Mouse (Mus musculus) hindbrain, embryonic 10.5 days (tissue): Measurements from ENCODE around the gene Itpr1. TPM values are rescaled to one million over a fixed set of nuclear protein-coding genes. Genes with fewer than 3 reads are reported as not detected.

Source experiments
- DNase-seq: peaks from one replicate; pipeline ENCODE4 v3.0.0-alpha.2; 2017; ENCODE audit warnings: low spot score
- H3K27ac ChIP-seq: fragments of 300-500 bp; sonication (generic); 2 replicates; pipeline ENCODE4 v1.5.1; 2016; ENCODE audit warnings: mild to moderate bottlenecking, moderate library complexity
- H3K27me3 ChIP-seq: fragments of 300-500 bp; sonication (generic); 2 replicates; pipeline ENCODE4 v1.6.1; 2016; ENCODE audit warnings: mild to moderate bottlenecking; ENCODE audit not compliant: poor library complexity, insufficient read depth, severe bottlenecking
- H3K36me3 ChIP-seq: fragments of 300-500 bp; sonication (generic); 2 replicates; pipeline ENCODE4 v1.6.1; 2016; ENCODE audit warnings: mild to moderate bottlenecking, moderate library complexity
- H3K4me1 ChIP-seq: fragments of 300-500 bp; sonication (generic); replicated peaks from 2 replicates; pipeline ENCODE4 v1.6.1; 2016; ENCODE audit warnings: mild to moderate bottlenecking
- H3K4me3 ChIP-seq: fragments of 300-500 bp; sonication (generic); 2 replicates; pipeline ENCODE4 v1.5.1; 2016; ENCODE audit warnings: mild to moderate bottlenecking, moderate library complexity
- H3K9me3 ChIP-seq: fragments of 300-500 bp; sonication (generic); 2 replicates; pipeline ENCODE4 v1.6.1; 2016; ENCODE audit warnings: mild to moderate bottlenecking, moderate library complexity
- WGBS: fragments of 180-500 bp; shearing (Covaris S2); methylation state at CpG from one replicate; pipeline ENCODE4 v1.1.7; 2016; 5-methylcytosine and 5-hydroxymethylcytosine counted together
- polyA plus RNA-seq: library from polyadenylated mRNA; unstranded; fragments of >200 nt; fragmentation: Nextera tagmentation; extraction: Ambion mirVana; gene quantifications from 2 replicates; pipeline ENCODE4 v1.2.1, GENCODE M21; 2016

Itpr1 gene
- polyA plus RNA-seq, 1 experiment from 2014 or later = 6.9 TPM

- Histone ChIP-seq H3K4me1 (peaks cover 46% of the 10 kb centered on the region), H3K9me3 (no peaks in the 10 kb centered on the region), H3K36me3 (no peaks in the 10 kb centered on the region), H3K27ac (peak overlapping the region; percentile 83; the same call in 1 of the 2 replicates), H3K27me3 (no peaks in the 10 kb centered on the region), H3K4me3 (no peak overlapping the region)
- WGBS = 50% methylated on average over 3 of the region's 3 CpGs
- DNase-seq = no peak
These were observed 37.0 kb downstream of the Itpr1 start for GRCm38 (mm10) chr6:108249918-108250225.

GRCm38 (mm10) chr6:108250416-108250815 lies 37.5 kb downstream of the Itpr1 start:
- Histone ChIP-seq H3K27me3 (no peaks in the 10 kb centered on the region), H3K4me1 (peaks cover 46% of the 10 kb centered on the region), H3K36me3 (no peaks in the 10 kb centered on the region), H3K9me3 (no peaks in the 10 kb centered on the region), H3K27ac (peak overlapping the region; percentile 83), H3K4me3 (no peak overlapping the region)
- 85% methylated on average over 4 of the region's 4 CpGs for WGBS
- DNase-seq = no peak

- DNase-seq = no peak
- H3K4me1 ChIP-seq = peaks cover 39% of the 10 kb centered on the region
These were observed 39.9 kb downstream of the Itpr1 start for GRCm38 (mm10) chr6:108252565-108253360.

GRCm38 (mm10) chr6:108254132-108255064 lies 41.5 kb downstream of the Itpr1 start:
- H3K36me3 ChIP-seq = no peaks in the 10 kb centered on the region
- no peak overlapping the region for H3K27ac ChIP-seq
- peaks cover 33% of the 10 kb centered on the region for H3K4me1 ChIP-seq
- WGBS = 71% methylated on average over 9 of the region's 9 CpGs
- DNase-seq = no peak
- H3K4me3 ChIP-seq = no peak overlapping the region
- H3K9me3 ChIP-seq = no peaks in the 10 kb centered on the region
- H3K27me3 ChIP-seq = no peaks in the 10 kb centered on the region

More at GRCm38 (mm10) chr6:108252565-108253360, 39.9 kb downstream of the Itpr1 start:
- Histone ChIP-seq H3K4me3 (no peak overlapping the region), H3K27me3 (no peaks in the 10 kb centered on the region), H3K9me3 (no peaks in the 10 kb centered on the region), H3K36me3 (no peaks in the 10 kb centered on the region), H3K27ac (no peak overlapping the region)
- 69% methylated on average over 13 of the region's 13 CpGs for WGBS

- H3K9me3 ChIP-seq = no peaks in the 10 kb centered on the region
- no peak for DNase-seq
- peaks cover 34% of the 10 kb centered on the region for H3K4me1 ChIP-seq
- H3K27ac ChIP-seq = no peak overlapping the region; the same call in 1 of the 2 replicates
- H3K36me3 ChIP-seq = no peaks in the 10 kb centered on the region
- WGBS = 81% methylated on average over 4 of the region's 4 CpGs
- H3K4me3 ChIP-seq = no peak overlapping the region
- H3K27me3 ChIP-seq = no peaks in the 10 kb centered on the region
These were observed 43.0 kb downstream of the Itpr1 start for GRCm38 (mm10) chr6:108255880-108256279.

GRCm38 (mm10) chr6:108257225-108257624 lies 44.3 kb downstream of the Itpr1 start:
- Histone ChIP-seq H3K27me3 (no peaks in the 10 kb centered on the region), H3K4me3 (no peak overlapping the region), H3K27ac (no peak overlapping the region), H3K36me3 (no peaks in the 10 kb centered on the region), H3K4me1 (peaks cover 34% of the 10 kb centered on the region), H3K9me3 (no peaks in the 10 kb centered on the region)
- no peak for DNase-seq
- 75% methylated on average over 3 of the region's 3 CpGs for WGBS

- Histone ChIP-seq H3K27ac (peak overlapping the region; percentile 23; the same call in 1 of the 2 replicates), H3K36me3 (no peaks in the 10 kb centered on the region), H3K4me1 (peaks cover 34% of the 10 kb centered on the region), H3K27me3 (no peaks in the 10 kb centered on the region), H3K9me3 (no peaks in the 10 kb centered on the region), H3K4me3 (no peak overlapping the region)
- WGBS = 26% methylated on average over 2 of the region's 2 CpGs
- DNase-seq = no peak
These were observed 45.7 kb downstream of the Itpr1 start for GRCm38 (mm10) chr6:108258631-108259030.

GRCm38 (mm10) chr6:108259671-108260070 lies 46.8 kb downstream of the Itpr1 start:
- H3K4me3 ChIP-seq = no peak overlapping the region
- 27% methylated on average over 2 of the region's 2 CpGs for WGBS
- no peaks in the 10 kb centered on the region for H3K36me3 ChIP-seq
- no peaks in the 10 kb centered on the region for H3K9me3 ChIP-seq
- no peaks in the 10 kb centered on the region for H3K27me3 ChIP-seq
- DNase-seq = no peak
- H3K27ac ChIP-seq = no peak overlapping the region
- peaks cover 31% of the 10 kb centered on the region for H3K4me1 ChIP-seq

GRCm38 (mm10) chr6:108261506-108261905 lies 48.6 kb downstream of the Itpr1 start:
- WGBS = 84% methylated on average over 3 of the region's 3 CpGs
- Histone ChIP-seq H3K4me3 (no peak overlapping the region), H3K27me3 (no peaks in the 10 kb centered on the region), H3K4me1 (peaks cover 25% of the 10 kb centered on the region), H3K36me3 (no peaks in the 10 kb centered on the region), H3K27ac (no peak overlapping the region), H3K9me3 (no peaks in the 10 kb centered on the region)
- no peak for DNase-seq

GRCm38 (mm10) chr6:108264164-108264563 lies 51.3 kb downstream of the Itpr1 start:
- 90% methylated on average over 3 of the region's 3 CpGs for WGBS
- H3K36me3 ChIP-seq = no peaks in the 10 kb centered on the region
- no peaks in the 10 kb centered on the region for H3K27me3 ChIP-seq
- H3K4me1 ChIP-seq = peaks cover 14% of the 10 kb centered on the region
- H3K4me3 ChIP-seq = no peak overlapping the region
- no peak overlapping the region for H3K27ac ChIP-seq
- DNase-seq = no peak
- no peaks in the 10 kb centered on the region for H3K9me3 ChIP-seq

- H3K4me3 ChIP-seq = no peak overlapping the region
- WGBS = 77% methylated on average over 7 of the region's 7 CpGs
- H3K36me3 ChIP-seq = no peaks in the 10 kb centered on the region
- no peaks in the 10 kb centered on the region for H3K9me3 ChIP-seq
- DNase-seq = no peak
- no peak overlapping the region for H3K27ac ChIP-seq
- H3K27me3 ChIP-seq = no peaks in the 10 kb centered on the region
- peaks cover 5% of the 10 kb centered on the region for H3K4me1 ChIP-seq
These were observed 60.6 kb downstream of the Itpr1 start for GRCm38 (mm10) chr6:108273451-108273850.

GRCm38 (mm10) chr6:108274364-108275084 lies 61.6 kb downstream of the Itpr1 start:
- no peak for DNase-seq
- Histone ChIP-seq H3K9me3 (no peaks in the 10 kb centered on the region), H3K27ac (peak overlapping the region; percentile 45), H3K4me1 (peaks cover 5% of the 10 kb centered on the region), H3K27me3 (no peaks in the 10 kb centered on the region), H3K4me3 (no peak overlapping the region), H3K36me3 (no peaks in the 10 kb centered on the region)
- 75% methylated on average over 10 of the region's 10 CpGs for WGBS
